Mouse (Mus musculus): Measurements from ENCODE around the gene Phlda3. TPM values are rescaled to one million over a fixed set of nuclear protein-coding genes. Genes with fewer than 3 reads are reported as not detected.

Gene Phlda3
- total RNA-seq (2023) = under 1 TPM in 1 of 2 experiments, not detected in 1; 0.64 TPM

DNA sequence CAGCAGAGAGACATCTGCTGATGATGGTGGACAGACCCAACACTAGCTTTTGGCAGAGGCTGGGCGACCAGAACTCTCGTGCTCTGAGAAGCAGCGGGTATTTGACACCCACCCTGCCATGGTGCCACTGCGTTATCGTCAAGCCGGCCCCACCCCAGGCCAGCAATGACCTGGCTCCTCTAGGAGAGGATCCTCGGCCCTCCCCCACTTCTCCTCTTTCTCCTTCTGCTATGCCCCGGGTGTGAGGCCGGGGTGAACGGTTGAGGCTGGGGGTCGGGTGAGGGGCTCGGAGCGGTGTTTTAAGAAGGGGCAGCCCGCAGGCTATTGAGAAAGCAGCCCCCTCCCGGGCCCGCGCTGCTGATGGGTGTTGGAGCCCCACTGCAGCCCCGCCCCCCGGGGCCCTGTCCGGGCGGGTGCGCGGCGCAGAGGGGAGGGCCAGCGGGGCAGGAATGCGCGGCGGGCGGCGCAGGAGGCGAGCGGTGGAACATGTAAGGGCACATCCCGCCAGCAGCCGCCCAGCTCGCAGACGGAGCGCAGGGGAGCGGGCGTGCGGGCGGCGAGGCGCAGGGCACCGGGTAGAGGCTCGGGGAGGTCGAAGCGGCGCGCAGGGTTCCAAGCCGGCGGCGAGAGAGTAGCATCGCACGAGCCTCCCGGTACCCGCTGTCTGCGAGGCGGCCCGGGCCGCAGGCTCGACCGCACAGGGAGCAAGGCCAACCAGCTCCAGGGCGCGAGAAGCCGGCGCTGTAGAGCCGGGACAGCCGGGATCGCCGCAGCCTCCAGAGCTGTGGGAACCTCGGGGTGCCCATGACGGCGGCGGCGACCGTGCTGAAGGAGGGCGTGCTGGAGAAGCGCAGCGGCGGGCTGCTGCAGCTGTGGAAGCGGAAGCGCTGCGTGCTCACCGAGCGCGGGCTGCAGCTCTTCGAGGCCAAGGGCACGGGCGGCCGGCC, at the start of gene Phlda3:
TSS of gene Phlda3 (plus strand) at position 475 of the 947 bp plus-strand sequence.

DNA sequence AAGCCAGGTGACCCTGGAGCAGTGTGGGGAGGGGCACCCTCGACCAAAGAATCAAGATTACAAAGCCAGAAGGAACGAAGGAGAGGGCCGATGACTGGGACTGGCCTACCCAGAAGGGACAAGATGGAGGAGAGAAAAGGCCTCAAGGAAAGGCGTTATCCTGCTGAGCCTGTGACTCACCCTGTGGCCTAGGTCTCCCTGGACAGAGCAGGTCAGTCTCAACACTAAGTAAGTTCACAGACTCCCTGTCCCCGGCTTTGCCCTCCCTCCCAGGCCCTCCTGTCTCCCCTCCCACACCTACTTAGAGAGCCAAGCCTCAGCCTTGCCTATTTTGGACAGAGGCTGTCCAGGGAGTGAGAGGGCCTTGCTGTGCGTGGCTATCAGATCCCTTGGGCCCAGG, 45.9 kb upstream of the Phlda3 start, which contains the start of gene Csrp1:
TSS of gene Csrp1 (plus strand) at position 79 of the 400 bp plus-strand sequence.

DNA sequence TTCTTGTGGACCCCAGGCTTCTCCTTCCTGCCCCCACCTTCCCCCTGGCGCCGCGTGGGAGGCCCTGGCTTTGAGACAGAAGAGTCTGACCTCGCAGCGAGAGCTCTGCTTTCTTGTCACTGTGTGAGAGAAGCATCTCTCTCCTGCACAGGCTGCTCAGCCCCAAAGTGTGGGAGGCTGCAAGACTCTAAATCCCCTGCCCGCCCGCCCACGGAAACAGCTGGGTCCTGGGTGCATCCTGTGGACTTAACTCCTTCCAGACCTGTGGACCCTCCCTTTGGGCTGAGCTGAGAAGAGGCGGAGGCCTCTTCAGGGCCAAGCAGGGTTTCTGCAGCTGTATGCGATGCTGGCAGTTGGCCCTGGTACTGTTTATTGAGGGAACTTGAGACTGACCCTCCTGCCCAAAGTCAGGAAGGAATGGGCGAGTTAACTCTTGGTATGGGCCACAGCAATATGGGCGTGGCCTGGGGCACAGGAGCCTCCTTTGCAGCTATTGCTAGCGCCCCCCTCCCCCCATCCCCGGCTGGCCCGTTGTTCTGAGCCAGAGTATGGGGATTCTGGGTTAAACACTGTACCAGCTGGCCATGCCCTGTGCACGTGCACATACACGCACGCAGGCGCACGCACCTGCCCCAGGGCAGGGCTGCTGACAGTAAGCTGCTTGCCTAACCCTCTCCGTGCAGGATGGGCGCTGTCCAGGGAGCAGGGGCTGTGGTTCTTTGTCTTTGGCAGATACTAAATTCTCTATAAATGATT, 13.0 kb downstream of the Phlda3 start, which contains the start of gene Tnni1:
TSS of gene Tnni1 (plus strand) at position 655 of the 756 bp plus-strand sequence.

DNA sequence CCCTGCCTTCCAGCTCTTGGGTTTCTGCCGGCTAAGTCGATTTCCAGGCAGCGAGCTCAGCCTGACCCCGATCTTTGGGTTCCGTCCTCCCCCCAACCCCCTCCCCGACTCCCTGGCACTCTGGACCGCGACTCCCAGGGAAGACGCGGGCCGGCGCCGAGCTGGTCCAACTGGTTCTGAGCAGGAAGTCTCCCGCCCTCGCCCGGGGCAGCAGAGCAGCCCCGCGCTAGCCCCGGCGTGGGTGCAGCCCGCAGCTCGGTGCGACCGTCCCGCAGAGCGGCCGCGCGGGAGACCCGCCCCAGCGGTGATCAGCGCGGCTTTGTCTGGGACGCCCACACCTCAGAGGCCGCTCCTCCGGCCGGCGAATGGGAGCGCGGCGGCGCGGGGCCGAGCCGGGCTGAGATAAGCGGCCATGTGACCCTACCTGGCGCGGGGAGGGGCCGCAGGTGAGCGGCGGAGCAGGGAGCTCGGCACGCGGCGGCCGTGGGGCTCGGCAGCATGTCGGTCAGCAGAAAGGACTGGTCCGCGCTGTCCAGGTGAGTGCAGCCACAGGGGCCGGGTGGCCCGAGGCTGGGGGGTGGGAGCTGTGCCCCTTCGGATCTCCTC, 52.7 kb downstream of the Phlda3 start, which contains the start of gene Lad1:
TSS of gene Lad1 (plus strand) at position 118 of the 606 bp plus-strand sequence.

Other genes starting within 250 kb of the Phlda3 start
- gene Nav1, start 158.8 kb upstream of the Phlda3 start, total RNA-seq (2023) = 1 to 10 TPM; 1.8 to 2.1 TPM
- 10 to 100 TPM; 44.9 to 45.0 TPM for gene Csrp1, start 46.1 kb upstream of the Phlda3 start, total RNA-seq (2023)
- not detected for gene Tnni1, start 13.3 kb downstream of the Phlda3 start, total RNA-seq (2023)
- gene Lad1, start 52.5 kb downstream of the Phlda3 start, total RNA-seq (2023) = 1 to 10 TPM in 1 of 2 experiments, under 1 TPM in 1; 0.67 to 1.5 TPM
- under 1 TPM; 0.36 to 0.67 TPM for gene Tnnt2, start 70.2 kb downstream of the Phlda3 start, total RNA-seq (2023)
- gene Pkp1, start 153.1 kb downstream of the Phlda3 start, total RNA-seq (2023) = not detected
- gene Igfn1, start 240.2 kb downstream of the Phlda3 start, total RNA-seq (2023) = not detected
- 10 to 100 TPM; 14.9 to 16.1 TPM for gene Tmem9, start 242.0 kb downstream of the Phlda3 start, total RNA-seq (2023)